Mouse (Mus musculus) mature B cell (primary cell): Measurements from ENCODE around the gene Ofd1.

Source experiments
- in situ Hi-C: fragments of 300-500 bp; cut with MboI; formaldehyde crosslinking; loops from 2 replicates; pipeline ENCODE4 v1.14.3; 2019

The Ofd1 gene

DNA sequence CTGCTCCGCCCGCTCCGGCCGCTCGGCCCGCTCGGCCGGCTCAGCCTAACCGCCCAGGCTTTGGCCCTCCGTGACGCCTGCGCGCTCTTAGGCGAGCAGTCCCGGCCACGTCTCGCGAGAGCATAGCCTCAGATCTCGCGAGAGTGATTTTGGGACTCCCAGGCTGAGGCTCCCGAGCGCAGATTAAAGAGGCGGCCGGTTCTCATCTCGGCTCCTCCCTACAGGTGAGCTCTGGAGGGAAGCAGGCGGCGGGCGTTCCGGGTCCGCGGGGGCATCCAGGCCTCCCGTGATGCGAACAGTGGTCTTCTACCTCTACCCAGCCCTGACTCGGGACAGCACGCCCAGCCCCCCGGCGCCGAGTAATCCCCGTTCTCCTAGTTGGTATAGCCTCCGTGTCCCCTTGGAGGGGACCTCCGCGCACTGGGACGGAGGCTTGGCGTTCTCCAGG is at the start of gene Ofd1:
TSS of gene Ofd1 (minus strand) at position 89 of the 448 bp plus-strand sequence.
- in situ Hi-C loops: no loop called here

DNA sequence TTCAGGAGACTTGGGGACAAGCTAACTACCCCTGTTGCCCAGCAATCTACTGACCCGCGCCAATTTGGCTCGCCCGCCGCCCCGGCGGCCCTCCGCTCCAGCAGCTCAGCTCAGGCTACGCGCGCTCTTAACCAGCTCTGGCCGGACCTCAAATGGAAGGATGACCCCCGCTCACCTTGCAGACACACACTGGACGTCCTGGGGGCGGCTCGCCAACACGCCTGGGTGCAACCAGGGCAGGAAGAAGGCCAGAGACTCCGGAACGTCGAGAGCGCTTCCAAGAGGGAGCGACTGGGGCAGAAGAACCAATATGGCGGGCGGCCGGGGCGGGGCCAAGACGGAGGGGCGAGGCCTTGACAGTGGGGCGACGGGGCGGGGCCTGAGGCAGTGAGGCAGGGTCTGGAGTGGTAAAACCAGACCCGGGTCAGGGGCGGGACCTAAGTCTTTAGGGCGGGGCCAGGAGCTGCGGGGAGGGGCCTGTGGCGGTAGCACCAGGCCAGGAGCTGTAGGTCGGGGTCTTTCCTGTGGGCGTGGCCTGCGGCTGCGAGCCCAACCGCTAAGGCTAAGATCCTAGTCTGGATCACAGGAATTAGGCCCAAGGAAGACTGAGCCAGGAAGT is 39.0 kb upstream of the Ofd1 start, which contains the start of gene Rab9:
TSS of gene Rab9 (minus strand) at position 503 of the 619 bp plus-strand sequence.
- in situ Hi-C loops: no loop called here

DNA sequence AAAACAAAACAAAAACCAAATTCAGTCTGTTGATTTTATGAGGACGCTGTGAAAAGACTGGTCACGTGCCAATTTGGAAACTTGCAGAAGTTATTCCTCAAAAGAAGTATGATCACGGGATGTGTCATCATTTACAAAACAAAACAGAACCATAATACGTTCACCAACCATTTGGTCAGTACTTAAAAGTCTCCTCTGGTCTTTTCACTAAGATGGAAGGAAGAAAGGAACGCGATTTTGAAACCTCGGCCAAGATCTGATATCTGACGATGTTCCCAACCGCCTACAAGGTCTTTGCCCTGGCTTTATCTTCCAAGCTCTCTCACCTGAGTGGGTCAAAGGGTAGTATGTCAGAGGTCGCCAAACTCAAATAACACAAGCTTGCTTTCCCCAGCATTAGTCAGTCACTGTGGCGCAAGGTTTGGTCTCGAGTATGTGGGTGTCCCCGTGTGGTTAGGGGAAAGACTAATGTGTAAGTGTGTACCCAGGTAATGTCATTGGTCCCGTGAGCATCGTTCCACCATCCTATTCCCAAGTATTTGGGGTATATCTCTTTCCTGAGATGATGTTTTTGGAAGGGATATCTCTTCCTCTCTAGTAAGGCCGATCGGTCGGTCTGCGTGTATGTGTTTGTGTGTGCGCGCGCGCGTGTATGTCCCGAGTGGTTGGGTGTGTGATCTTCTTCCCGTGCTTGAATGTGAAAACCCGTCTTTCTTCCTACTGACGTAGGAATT is 38.3 kb upstream of the Ofd1 start:
- in situ Hi-C loops: no loop called here

- in situ Hi-C loops: no loop called here
These were observed 36.9 kb upstream of the Ofd1 start for GRCm38 (mm10) chrX:166477393-166477792.

- in situ Hi-C loops: no loop called here
These were observed 32.1 kb upstream of the Ofd1 start for GRCm38 (mm10) chrX:166472612-166473011.

- in situ Hi-C loops: no loop called here
These were observed 27.8 kb upstream of the Ofd1 start for GRCm38 (mm10) chrX:166468321-166468720.

GRCm38 (mm10) chrX:166455525-166455924 is 15.0 kb upstream of the Ofd1 start:
- in situ Hi-C loops: no loop called here

DNA sequence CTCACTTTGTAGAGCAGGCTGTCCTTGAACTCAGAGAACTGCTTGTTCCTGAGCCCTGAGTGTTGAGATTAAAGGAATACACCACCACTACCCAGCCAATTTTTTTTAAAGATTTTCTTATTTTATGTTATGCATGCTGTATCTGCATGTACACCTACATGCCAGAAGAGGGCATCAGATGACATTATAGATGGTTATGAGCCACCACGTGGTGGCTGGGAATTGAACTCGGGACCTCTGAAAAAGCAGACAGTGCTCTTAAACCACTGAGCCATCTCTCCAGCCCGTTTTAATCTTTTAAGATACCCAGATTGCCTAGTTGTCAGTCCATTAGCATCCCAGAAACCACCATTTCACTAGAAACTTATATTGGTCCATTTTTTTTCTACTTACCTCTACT is 13.8 kb upstream of the Ofd1 start:
- in situ Hi-C loops: no loop called here

DNA sequence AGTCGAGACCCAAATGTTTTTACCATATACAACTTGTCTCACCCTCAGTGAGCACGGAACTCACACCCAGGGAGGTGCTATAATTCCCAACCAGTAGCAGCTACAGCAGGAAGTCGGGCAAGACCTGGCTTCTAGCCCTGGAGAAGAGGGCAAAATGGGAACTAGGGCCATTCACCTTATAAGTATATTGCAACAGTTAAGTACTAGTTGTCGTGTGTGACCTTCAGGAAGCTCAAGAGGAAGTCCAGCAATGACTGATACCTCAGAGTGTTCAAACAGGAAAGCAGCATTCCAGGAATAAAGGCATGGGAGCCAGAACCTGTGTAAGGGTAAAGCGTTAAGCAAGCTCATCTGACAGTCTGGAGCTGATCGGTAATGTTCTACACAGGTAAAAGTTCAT is 13.0 kb upstream of the Ofd1 start:
- in situ Hi-C loops: no loop called here

GRCm38 (mm10) chrX:166444552-166444951 is 4.0 kb upstream of the Ofd1 start:
- in situ Hi-C loops: no loop called here

GRCm38 (mm10) chrX:166440036-166440615 is 378 bp downstream of the Ofd1 start, which contains the start of gene Trappc2:
Gene Trappc2, plus strand, starts transcription at chrX:166440574.
- in situ Hi-C loops: no loop called here

GRCm38 (mm10) chrX:166434812-166435211 is 5.7 kb downstream of the Ofd1 start:
- in situ Hi-C loops: no loop called here

DNA sequence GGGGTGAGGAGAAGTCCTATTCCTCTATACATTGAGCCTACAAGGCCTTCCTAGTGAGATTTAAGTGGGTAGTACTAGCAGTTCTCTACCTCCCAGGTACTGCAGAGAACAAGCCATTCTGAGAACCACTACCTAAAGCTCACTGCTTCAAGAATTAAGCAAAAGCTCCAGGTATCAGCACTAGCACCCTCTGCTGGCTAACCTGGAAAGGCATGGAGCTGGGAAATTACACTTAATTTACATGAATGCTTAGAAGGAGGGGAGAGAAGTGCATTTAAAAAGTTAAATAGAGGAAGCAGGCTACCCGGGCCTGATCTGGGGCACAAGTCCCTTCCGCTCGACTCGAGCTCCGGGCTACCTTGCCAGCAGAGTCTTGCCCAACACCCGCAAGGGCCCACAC is 24.3 kb downstream of the Ofd1 start:
- in situ Hi-C loops: no loop called here

GRCm38 (mm10) chrX:166407865-166408264 is 32.6 kb downstream of the Ofd1 start:
- in situ Hi-C loops: no loop called here

GRCm38 (mm10) chrX:166393753-166394152 is 46.8 kb downstream of the Ofd1 start:
- in situ Hi-C loops: no loop called here

DNA sequence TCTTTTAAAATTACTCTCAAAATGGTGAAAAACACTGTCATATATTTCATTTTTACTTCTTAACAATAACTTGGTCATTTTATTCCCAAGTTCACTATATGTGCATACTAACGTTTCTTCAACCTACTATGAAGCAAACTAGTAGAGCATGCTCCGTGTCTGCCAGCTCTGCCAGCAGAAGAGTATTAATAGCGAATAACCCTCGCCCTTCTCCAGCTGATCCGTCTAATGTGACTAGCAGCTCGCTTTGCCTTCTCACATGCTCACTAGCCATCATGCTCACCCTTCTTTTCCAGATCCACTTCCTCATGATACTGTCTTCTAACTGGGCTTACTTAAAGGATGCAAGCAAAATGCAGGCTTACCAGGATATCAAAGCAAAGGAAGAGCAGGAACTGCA is 53.8 kb downstream of the Ofd1 start:
- in situ Hi-C loops: no loop called here

DNA sequence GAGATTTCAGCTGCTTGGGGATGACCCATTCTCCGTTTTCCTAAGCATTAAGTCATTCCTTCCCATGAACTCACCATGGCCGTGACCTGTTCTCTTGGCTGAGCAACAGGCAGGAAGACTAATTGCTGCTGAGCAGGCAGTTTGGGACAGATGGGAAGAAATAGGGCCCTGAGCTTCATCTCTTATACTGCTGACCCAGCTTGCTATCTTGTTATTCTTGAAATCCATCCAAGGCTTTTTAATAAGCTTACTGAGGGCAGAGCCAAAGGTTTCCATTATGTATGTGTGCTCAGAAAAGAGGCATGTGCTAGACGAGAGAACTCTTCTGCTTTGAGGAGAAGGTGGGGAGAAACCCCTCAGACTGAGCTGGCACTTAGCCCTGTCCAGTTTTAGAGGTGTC is 55.6 kb downstream of the Ofd1 start:
- in situ Hi-C loops: no loop called here

- in situ Hi-C loops: no loop called here
These were observed 56.9 kb downstream of the Ofd1 start for GRCm38 (mm10) chrX:166383606-166384005.

GRCm38 (mm10) chrX:166378652-166379051 is 61.9 kb downstream of the Ofd1 start:
- in situ Hi-C loops: no loop called here

GRCm38 (mm10) chrX:166376681-166377328 is 63.7 kb downstream of the Ofd1 start:
- in situ Hi-C loops: no loop called here

- in situ Hi-C loops: loop anchor here (25.0 kb wide), 1 partner anchor 203 kb away; the partner anchor contains the start of gene Gemin8
These were observed 74.9 kb downstream of the Ofd1 start for GRCm38 (mm10) chrX:166365458-166366213.

DNA sequence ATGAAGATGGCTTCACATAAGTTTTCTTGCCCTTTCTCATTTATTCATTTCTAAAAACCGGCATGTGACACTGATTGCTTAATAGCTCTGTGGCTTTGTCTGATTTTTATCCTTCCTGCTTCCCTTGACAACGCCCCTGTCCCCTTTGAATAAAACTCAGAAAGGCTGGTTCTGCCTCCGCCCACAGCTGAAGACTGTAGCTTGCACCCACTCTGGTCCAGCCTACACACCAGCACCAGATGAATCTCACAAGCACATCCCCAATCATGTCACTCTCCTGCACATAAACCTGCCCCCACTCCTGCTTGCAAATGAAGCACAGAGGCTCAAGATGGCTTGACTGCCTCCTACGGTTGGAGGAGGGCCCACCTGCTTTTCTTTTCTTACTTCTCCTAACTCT is 80.0 kb downstream of the Ofd1 start:
- in situ Hi-C loops: loop anchor here (25.0 kb wide), 1 partner anchor 198 kb away; the partner anchor contains the start of gene Gemin8
